Mouse (Mus musculus) kidney, embryonic 14.5 days (tissue): ENCODE results near the gene Igsf21. TPM values are rescaled to one million over a fixed set of nuclear protein-coding genes. Genes with fewer than 3 reads are reported as not detected.

ENCODE experiments used
- ATAC-seq: fragments of 200-750 bp; cut with Nextera tagmentation; 2 replicates; pipeline ENCODE4 v1.8.0; 2017; ENCODE audit warnings: moderate number of reproducible peaks, mild to moderate bottlenecking, moderate TSS enrichment, moderate library complexity; ENCODE audit not compliant: low FRiP score, low TSS enrichment
- H3K27ac ChIP-seq: fragments of 300-500 bp; sonication (generic); 2 replicates; pipeline ENCODE4 v1.5.1; 2014; ENCODE audit warnings: low read depth, mild to moderate bottlenecking, low read length, moderate library complexity, mixed read lengths
- H3K27me3 ChIP-seq: fragments of 300-500 bp; sonication (generic); 2 replicates; pipeline ENCODE4 v1.6.1; 2014; ENCODE audit warnings: mild to moderate bottlenecking, low read length; ENCODE audit not compliant: control insufficient read depth, insufficient read depth
- H3K36me3 ChIP-seq: fragments of 300-500 bp; sonication (generic); 2 replicates; pipeline ENCODE4 v1.6.1; 2014; ENCODE audit warnings: low read length, mixed read lengths; ENCODE audit not compliant: control insufficient read depth, insufficient read depth
- H3K4me1 ChIP-seq: fragments of 300-500 bp; sonication (generic); 2 replicates; pipeline ENCODE4 v1.6.1; 2014; ENCODE audit warnings: low read length, mixed read lengths; ENCODE audit not compliant: control insufficient read depth, insufficient read depth
- H3K4me2 ChIP-seq: fragments of 300-500 bp; sonication (generic); replicated peaks from 2 replicates; pipeline ENCODE4 v1.6.1; 2014; ENCODE audit warnings: low read depth, mild to moderate bottlenecking, low read length
- H3K4me3 ChIP-seq: fragments of 300-500 bp; sonication (generic); 2 replicates; pipeline ENCODE4 v1.5.1; 2014; ENCODE audit warnings: mild to moderate bottlenecking, low read length
- H3K9ac ChIP-seq: fragments of 300-500 bp; sonication (generic); 2 replicates; pipeline ENCODE4 v1.6.1; 2014; ENCODE audit warnings: low read depth, mild to moderate bottlenecking, low read length, moderate library complexity
- H3K9me3 ChIP-seq: fragments of 300-500 bp; sonication (generic); 2 replicates; pipeline ENCODE4 v1.6.1; 2016; ENCODE audit warnings: low read length; ENCODE audit not compliant: control insufficient read depth
- WGBS: fragments of 180-500 bp; shearing (Covaris S2); extraction: QIAGEN DNeasy Blood & Tissue Kit; methylation state at CpG from one replicate; pipeline ENCODE4 v1.1.7; 2014; 5-methylcytosine and 5-hydroxymethylcytosine counted together
- polyA plus RNA-seq: library from polyadenylated mRNA; unstranded; fragments of >200 nt; fragmentation: Nextera tagmentation; extraction: Ambion mirVana; gene quantifications from 2 replicates; pipeline ENCODE4 v1.2.1, GENCODE M21; 2014

Igsf21 gene
- polyA plus RNA-seq, 1 experiment from 2014 or later, result 0.91 TPM

DNA sequence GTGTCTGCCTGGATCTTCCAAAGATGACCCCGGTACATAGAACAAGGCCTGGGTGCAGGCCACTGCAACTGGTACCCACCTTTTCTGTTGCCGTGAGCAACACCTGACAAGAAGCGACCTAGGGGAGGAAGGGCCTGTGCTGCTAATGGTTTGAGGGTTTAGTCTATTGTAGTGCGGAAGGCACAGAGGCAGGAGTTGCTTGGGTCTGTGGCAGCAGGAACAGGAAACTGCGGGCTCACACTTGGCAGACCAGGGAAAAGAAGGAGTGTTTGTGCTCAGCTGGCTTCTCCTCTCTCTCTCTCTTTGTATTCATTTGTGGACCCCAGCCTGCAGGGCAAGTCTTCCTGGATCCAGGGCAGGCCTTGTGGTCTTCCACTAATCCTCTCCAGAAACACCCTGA lies 124.0 kb downstream of the Igsf21 start:
- Histone ChIP-seq H3K9me3 (no peaks in the 10 kb centered on the region), H3K27me3 (no peaks in the 10 kb centered on the region), H3K4me1 (no peaks in the 10 kb centered on the region), H3K9ac (no peak overlapping the region), H3K36me3 (no peaks in the 10 kb centered on the region), H3K4me2 (no peak overlapping the region), H3K27ac (no peak overlapping the region), H3K4me3 (no peak overlapping the region)
- no peak for ATAC-seq
- 90% methylated on average over 5 of the region's 5 CpGs for WGBS

- WGBS, result 87% methylated on average over 7 of the region's 7 CpGs
- no peak overlapping the region for H3K4me3 ChIP-seq
- no peak overlapping the region for H3K4me2 ChIP-seq
- no peak for ATAC-seq
- H3K4me1 ChIP-seq, result no peaks in the 10 kb centered on the region
- H3K9ac ChIP-seq, result no peak overlapping the region
- no peak overlapping the region for H3K27ac ChIP-seq
- no peaks in the 10 kb centered on the region for H3K36me3 ChIP-seq
- H3K27me3 ChIP-seq, result no peaks in the 10 kb centered on the region; the same call in 1 of the 2 replicates
- no peaks in the 10 kb centered on the region for H3K9me3 ChIP-seq
Measured at GRCm38 (mm10) chr4:140117275-140117691, 129.3 kb downstream of the Igsf21 start.

DNA sequence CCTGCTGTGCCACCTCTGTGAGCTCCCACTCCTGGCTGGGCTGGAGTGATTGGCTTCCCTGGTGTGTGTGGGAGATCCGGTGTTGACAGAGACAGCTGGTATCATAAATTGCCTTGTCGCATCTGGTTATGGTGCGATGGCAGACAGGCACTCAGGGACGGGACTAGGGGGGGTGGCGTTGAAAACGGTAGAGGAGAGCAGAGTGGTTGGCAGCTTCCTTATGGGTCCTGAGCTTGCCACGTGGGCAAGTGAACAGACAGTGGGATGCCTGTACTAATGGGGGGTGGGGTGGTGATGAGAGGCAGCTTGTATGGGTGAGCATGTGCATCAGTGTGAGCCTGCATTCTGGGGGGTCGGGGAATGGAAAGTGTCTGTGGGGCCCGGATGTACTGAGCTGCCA lies 130.8 kb downstream of the Igsf21 start:
- ATAC-seq, result no peak
- Histone ChIP-seq H3K9ac (no peak overlapping the region), H3K27me3 (no peaks in the 10 kb centered on the region; the same call in 1 of the 2 replicates), H3K4me1 (no peaks in the 10 kb centered on the region), H3K36me3 (no peaks in the 10 kb centered on the region), H3K4me3 (no peak overlapping the region), H3K27ac (no peak overlapping the region), H3K9me3 (no peaks in the 10 kb centered on the region), H3K4me2 (no peak overlapping the region)
- 57% methylated on average over 9 of the region's 9 CpGs for WGBS

DNA sequence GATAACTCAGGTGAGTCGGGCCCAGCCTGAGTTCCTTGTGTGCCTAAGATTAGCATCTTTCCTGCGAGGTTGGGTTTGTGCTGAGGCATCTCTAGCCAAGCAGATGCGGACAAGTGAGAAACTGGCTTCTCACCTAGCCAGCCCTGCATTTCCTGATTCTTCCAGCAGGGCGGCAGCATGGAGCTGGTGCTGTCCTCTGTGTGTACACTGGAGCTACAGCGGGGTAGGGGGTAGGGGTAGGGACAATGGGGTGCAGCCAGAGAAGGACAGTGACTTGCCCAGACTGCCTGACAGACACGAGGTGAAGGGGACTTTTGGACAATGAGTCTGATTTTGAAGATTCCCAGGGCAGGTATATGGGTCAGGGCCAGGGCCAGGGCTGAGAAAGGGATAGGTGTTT lies 131.5 kb downstream of the Igsf21 start:
- Histone ChIP-seq H3K4me2 (no peak overlapping the region), H3K27ac (no peak overlapping the region), H3K36me3 (no peaks in the 10 kb centered on the region), H3K9me3 (no peaks in the 10 kb centered on the region), H3K9ac (no peak overlapping the region), H3K27me3 (peaks cover 6% of the 10 kb centered on the region), H3K4me3 (no peak overlapping the region), H3K4me1 (no peaks in the 10 kb centered on the region)
- ATAC-seq, result no peak
- WGBS, result 90% methylated on average over 6 of the region's 6 CpGs

DNA sequence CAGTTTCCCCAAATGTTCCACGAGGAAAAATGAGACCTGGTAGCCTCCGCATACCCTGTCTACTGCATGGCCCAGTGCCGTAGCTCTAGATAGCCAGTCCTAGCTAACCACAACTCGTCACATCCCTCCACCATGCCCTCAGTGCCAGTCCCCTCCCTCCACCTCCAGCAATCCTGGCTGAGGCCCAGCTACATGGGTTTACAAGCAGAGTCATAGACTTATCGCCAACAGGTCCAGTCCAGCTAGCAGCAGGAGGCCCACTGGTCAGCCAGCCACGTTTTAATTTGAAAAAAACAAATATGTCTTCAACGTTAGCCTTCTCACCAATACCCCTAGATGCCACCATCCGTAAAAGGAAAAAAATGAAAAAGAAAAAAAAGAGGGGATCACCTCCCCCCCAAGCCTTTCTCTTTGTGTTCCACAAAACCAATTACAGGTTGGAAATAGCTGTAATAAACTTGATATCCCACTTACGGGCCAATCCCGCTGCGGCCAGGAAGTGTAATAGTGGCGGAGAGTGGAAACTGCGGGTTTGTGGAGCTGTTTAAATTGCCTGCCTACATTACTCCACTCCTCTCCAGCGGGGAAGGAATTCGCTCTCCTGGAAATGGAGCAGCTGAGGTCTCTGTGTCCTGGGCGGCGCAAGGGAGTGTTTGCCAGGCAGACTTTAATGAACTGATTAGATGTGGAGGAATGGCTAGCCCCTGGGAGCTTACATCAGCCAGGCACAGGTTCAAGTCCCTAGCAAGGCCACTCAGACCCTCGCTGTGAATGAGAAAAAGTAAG lies 132.7 kb downstream of the Igsf21 start:
- Histone ChIP-seq H3K4me3 (no peak overlapping the region), H3K9me3 (no peaks in the 10 kb centered on the region), H3K27ac (no peak overlapping the region), H3K36me3 (no peaks in the 10 kb centered on the region), H3K27me3 (peaks cover 17% of the 10 kb centered on the region), H3K9ac (no peak overlapping the region), H3K4me1 (no peaks in the 10 kb centered on the region), H3K4me2 (no peak overlapping the region)
- 60% methylated on average over 18 of the region's 18 CpGs for WGBS
- ATAC-seq, result no peak

DNA sequence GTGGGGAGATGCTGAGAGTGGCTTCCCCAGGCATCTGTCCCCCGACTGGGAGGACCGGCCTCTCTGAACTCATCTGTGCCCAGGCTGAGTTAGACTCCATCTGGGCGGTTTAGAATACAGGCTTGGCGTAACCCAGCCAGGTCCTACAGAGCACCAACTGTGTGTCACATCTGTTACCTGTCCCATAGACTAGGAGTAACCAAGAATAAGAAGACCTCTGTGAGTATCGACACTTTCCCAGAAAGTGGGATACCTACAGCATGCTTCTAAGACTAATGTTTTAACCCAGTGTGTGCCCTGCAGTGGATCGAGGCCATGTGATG lies 137.0 kb downstream of the Igsf21 start:
- Histone ChIP-seq H3K9ac (0 out of 2 replicates have a peak overlapping the region, but pooled peaks have one; percentile 28), H3K9me3 (no peaks in the 10 kb centered on the region), H3K27me3 (peaks cover 37% of the 10 kb centered on the region), H3K4me3 (peak overlapping the region; percentile 10), H3K4me2 (peak overlapping the region; percentile 22; the same call in 1 of the 2 replicates), H3K27ac (no peak overlapping the region), H3K4me1 (no peaks in the 10 kb centered on the region), H3K36me3 (no peaks in the 10 kb centered on the region)
- WGBS, result 42% methylated on average over 6 of the region's 6 CpGs
- no peak for ATAC-seq

DNA sequence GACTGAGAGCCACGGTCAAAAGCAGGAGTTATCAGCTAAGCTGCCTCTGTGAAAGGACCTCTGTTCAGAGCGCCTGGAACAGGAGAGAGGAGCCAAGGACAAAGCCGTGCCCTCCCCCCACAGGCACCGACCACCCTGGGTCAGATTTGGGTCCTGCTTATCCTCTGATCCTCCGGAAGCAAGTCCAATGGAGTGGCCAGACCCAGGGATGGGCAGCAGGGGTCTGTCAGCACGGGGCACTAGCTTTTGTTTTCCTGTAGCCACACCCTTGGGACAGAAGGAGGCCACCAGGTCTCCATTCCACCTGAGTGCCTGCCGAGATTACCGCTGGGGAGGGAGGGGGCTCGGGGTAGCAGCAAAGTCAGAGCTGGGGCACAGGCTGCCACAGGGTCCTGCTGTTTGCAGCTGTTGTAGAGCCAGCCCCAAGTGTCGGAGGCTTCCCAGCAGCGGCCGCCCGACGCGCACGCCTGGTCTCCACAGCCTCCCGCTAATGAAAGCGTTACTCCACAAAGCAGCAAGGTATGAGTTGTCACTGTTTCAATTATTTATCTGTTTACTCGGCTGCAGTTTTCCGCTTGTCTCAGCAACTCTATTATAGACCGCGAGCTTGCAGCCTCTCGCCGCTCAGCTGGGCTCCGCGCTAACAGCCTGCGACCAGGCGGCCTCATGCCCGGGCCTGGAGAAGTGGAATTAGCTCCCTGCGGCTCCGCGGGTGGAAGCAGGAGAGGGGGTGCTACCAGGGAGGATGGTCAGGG lies 137.5 kb downstream of the Igsf21 start:
- peak overlapping the region; percentile 22 for H3K4me2 ChIP-seq
- no peak for ATAC-seq
- no peaks in the 10 kb centered on the region for H3K4me1 ChIP-seq
- H3K27me3 ChIP-seq, result peaks cover 41% of the 10 kb centered on the region
- no peak overlapping the region for H3K27ac ChIP-seq
- no peaks in the 10 kb centered on the region for H3K9me3 ChIP-seq
- no peaks in the 10 kb centered on the region for H3K36me3 ChIP-seq
- H3K4me3 ChIP-seq, result peak overlapping the region; percentile 10
- 3% methylated on average over 32 of the region's 32 CpGs for WGBS
- H3K9ac ChIP-seq, result 0 out of 2 replicates have a peak overlapping the region, but pooled peaks have one; percentile 28

- no peaks in the 10 kb centered on the region for H3K36me3 ChIP-seq
- H3K9ac ChIP-seq, result no peak overlapping the region; the same call in 1 of the 2 replicates
- no peak overlapping the region for H3K4me3 ChIP-seq
- peaks cover 53% of the 10 kb centered on the region for H3K27me3 ChIP-seq
- peaks cover 6% of the 10 kb centered on the region; the same call in 1 of the 2 replicates for H3K4me1 ChIP-seq
- H3K9me3 ChIP-seq, result no peaks in the 10 kb centered on the region
- H3K27ac ChIP-seq, result no peak overlapping the region
- H3K4me2 ChIP-seq, result no peak overlapping the region
- 70% methylated on average over 11 of the region's 12 CpGs for WGBS
- ATAC-seq, result no peak
Measured at GRCm38 (mm10) chr4:140107161-140107560, 139.4 kb downstream of the Igsf21 start.

DNA sequence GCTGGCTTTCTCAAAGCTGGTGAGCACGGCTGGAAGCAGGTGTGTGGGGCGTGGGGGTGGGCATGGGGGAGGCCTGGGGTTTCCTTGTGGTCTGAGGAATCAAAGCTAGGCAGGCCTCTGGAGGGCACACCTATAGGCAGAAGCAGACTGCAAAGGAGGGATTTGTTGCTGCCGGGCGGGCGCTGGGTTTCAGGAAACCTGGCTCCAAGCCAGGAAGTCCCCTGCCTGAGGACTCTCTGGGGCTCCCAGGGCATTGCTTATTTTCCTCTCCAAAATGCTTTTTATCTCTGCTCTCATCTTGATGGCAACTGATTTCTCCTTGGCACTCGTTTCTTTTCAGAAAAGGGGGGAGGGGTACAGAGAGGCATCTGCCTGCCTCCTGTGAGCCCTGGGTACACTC lies 141.8 kb downstream of the Igsf21 start:
- ATAC-seq, result no peak
- 10% methylated on average over 6 of the region's 6 CpGs for WGBS
- Histone ChIP-seq H3K4me2 (no peak overlapping the region), H3K4me3 (no peak overlapping the region), H3K9me3 (no peaks in the 10 kb centered on the region), H3K9ac (no peak overlapping the region), H3K36me3 (no peaks in the 10 kb centered on the region), H3K4me1 (peaks cover 6% of the 10 kb centered on the region; the same call in 1 of the 2 replicates), H3K27ac (no peak overlapping the region), H3K27me3 (peaks cover 48% of the 10 kb centered on the region)
